Mouse (Mus musculus) cortical plate, adult 2 months (tissue): ENCODE data around the gene Ubn1. TPM values are rescaled to one million over a fixed set of nuclear protein-coding genes. Genes with fewer than 3 reads are reported as not detected.

Source experiments
- H3K27ac ChIP-seq: fragments of 200-500 bp; 2 replicates; pipeline ENCODE4 v1.5.1; 2012; ENCODE audit warnings: low read length, control low read depth, inconsistent platforms; ENCODE audit not compliant: insufficient read depth
- H3K4me1 ChIP-seq: fragments of 200-500 bp; 2 replicates; pipeline ENCODE4 v1.6.1; 2011; ENCODE audit warnings: low read length; ENCODE audit not compliant: control insufficient read depth, insufficient read depth
- H3K4me3 ChIP-seq: fragments of 200-500 bp; 2 replicates; pipeline ENCODE4 v1.5.1; 2011; ENCODE audit warnings: mild to moderate bottlenecking, low read length, control low read depth; ENCODE audit not compliant: insufficient read depth
- CTCF ChIP-seq: fragments of 200-500 bp; IDR thresholded peaks from 2 replicates; pipeline ENCODE4 v1.5.1; 2011; ENCODE audit warnings: mild to moderate bottlenecking, control low read depth, low read length; ENCODE audit not compliant: insufficient read depth; ENCODE audit errors: extremely low read depth
- polyA plus RNA-seq: library from polyadenylated mRNA; depleted of rRNA; stranded (reverse); fragments of >200 nt; gene quantifications from 2 replicates; pipeline ENCODE4 v1.2.3, GENCODE M21; 2012; rRNA removed

Gene Ubn1
- polyA plus RNA-seq, 1 experiment = 30.4 TPM

DNA sequence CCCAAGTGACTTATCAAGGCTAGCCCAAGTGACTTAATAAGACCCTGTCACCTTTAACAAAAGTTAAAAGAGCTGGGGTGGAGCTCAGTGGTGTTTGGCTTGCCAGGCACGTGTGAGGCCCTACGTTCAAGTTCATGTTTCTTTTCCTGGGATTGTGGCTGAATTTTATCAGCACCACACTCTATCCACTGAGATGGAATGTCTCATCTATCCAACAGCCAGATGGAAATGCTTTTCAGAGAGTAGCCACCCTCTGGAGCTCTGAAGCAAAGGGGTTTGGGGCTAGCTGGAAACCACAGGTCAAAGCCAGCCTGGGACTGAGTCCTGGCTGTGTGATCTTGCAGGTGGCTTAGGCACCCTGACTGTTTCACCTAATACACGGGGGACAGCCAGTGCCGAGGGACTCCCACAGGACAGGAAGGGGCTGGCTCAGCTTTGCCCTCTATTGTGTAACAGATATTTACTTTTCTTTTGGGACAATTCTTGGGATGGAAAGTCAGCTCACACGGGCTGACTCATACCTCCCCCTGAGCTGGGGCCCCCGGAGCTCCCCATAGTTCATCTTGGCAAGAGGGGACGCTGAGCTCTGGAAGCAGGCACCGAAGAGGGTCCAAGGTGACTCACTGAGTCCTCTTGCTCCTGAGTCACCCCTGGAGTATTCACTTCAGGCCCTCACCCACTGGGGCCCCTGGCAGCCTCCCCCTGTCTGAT is 85.8 kb downstream of the Ubn1 start:
- TF ChIP-seq CTCF = no peak
- Histone ChIP-seq H3K27ac (no peak overlapping the region), H3K4me3 (no peak overlapping the region), H3K4me1 (no peaks in the 10 kb centered on the region)

Other genes starting within 250 kb of the Ubn1 start
- not detected in 2 replicates for gene 4930562C15Rik, start 214.6 kb upstream of the Ubn1 start, polyA plus RNA-seq
- 58.4 and 59.4 TPM in 2 replicates for gene Ubald1, start 169.7 kb upstream of the Ubn1 start, polyA plus RNA-seq
- 229 and 239 TPM in 2 replicates for gene Mgrn1, start 163.8 kb upstream of the Ubn1 start, polyA plus RNA-seq
- gene Nudt16l1, start 111.3 kb upstream of the Ubn1 start, polyA plus RNA-seq = 102 and 104 TPM in 2 replicates
- 101 and 118 TPM in 2 replicates for gene Anks3, start 85.9 kb upstream of the Ubn1 start, polyA plus RNA-seq
- gene Sept12, start 52.2 kb upstream of the Ubn1 start, polyA plus RNA-seq = not detected in 2 replicates
- gene Smim22, start 42.8 kb upstream of the Ubn1 start, polyA plus RNA-seq = 3.1 TPM in 1 of 2 replicates, not detected in the other
- 300 and 341 TPM in 2 replicates for gene Rogdi, start 36.5 kb upstream of the Ubn1 start, polyA plus RNA-seq
- gene Glyr1, start 194 bp upstream of the Ubn1 start, polyA plus RNA-seq = 146 and 157 TPM in 2 replicates
- gene Ppl, start 82.4 kb downstream of the Ubn1 start, polyA plus RNA-seq = 0.25 and 0.42 TPM in 2 replicates
- gene Sec14l5, start 97.1 kb downstream of the Ubn1 start, polyA plus RNA-seq = 12.2 and 15.4 TPM in 2 replicates
- 17.4 and 19.4 TPM in 2 replicates for gene Nagpa, start 154.0 kb downstream of the Ubn1 start, polyA plus RNA-seq
- gene AU021092, start 172.2 kb downstream of the Ubn1 start, polyA plus RNA-seq = 8.6 and 9.3 TPM in 2 replicates
- gene Alg1, start 183.6 kb downstream of the Ubn1 start, polyA plus RNA-seq = 52.7 and 58.7 TPM in 2 replicates
- gene Eef2kmt, start 205.9 kb downstream of the Ubn1 start, polyA plus RNA-seq = 10.0 and 10.9 TPM in 2 replicates